32 mouse cellular contexts compared by ENCODE assay signal in the genomic region with DNA sequence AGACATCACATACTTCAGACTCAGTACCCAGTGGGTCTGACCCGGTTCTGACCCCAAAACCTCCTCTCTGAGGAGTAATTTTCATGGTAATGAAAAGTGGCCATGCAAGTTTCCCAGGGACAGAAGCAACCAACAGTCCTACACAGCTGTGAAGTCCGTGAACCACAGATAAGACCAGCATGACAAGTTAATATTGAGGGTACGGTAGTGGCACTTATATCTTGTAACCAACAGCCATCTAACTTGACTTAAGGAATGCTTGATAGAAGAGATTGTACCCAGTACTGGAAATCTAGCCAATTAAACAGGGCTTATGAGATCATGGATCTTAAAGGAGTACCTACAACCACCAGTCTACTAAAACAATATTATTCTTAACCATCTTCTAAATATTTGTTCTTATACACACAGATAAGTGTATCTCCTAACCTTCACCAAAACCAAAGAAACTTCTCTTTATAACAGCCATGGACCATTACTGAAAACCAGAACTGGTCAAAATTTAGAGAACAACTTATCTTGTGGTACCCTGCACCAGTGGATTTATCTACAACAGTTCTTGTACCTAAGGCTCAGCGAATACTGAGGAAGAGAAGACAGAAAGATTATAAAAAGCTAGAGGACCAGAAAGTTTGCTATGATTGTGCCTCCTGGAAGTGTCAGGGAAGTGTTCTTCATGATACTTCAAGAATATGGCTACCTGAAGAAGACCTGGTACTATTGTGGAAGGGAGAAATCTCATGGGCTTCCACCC. TPM values are rescaled to one million over a fixed set of nuclear protein-coding genes. Genes with fewer than 3 reads are reported as not detected.
DNase-seq lines count a peak whose midpoint lies in the region; ATAC-seq lines count a peak whose summit lies in the region.
"Had no signal": no experiment of that assay in that cellular context is flagged by ENCODE, and none has a peak within 500 bp of the region (broad histone marks: within the 10 kb centered on the region; RNA-seq: fewer than 3 reads in every experiment).

No protein-coding gene starts in this region.

- no peak overlapping the region for H3K27ac ChIP-seq in liver, embryonic 11.5 days (ENCODE audit: low read depth, low read length)
- no peak overlapping the region for H3K27ac ChIP-seq in liver, embryonic 15.5 days (replicated peaks)
- H3K27ac ChIP-seq: embryonic facial prominence, embryonic 10.5 days; embryonic facial prominence, embryonic 13.5 days; forebrain, embryonic 12.5 days; forebrain, embryonic 15.5 days; heart, embryonic 15.5 days; hindbrain, embryonic 10.5 days; hindbrain, embryonic 13.5 days had no signal

- WGBS in liver, embryonic 11.5 days, result 54% methylated on average over 4 of the region's 4 CpGs
- WGBS in liver, embryonic 15.5 days (ENCODE audit: insufficient replicate concordance), result 22% methylated on average over 4 of the region's 4 CpGs

- no peaks in the 10 kb centered on the region for H3K4me1 ChIP-seq in liver, embryonic 11.5 days (replicated peaks; ENCODE audit: control insufficient read depth, insufficient read depth, low read length)
- no peaks in the 10 kb centered on the region for H3K4me1 ChIP-seq in liver, embryonic 15.5 days (replicated peaks)
- H3K4me1 ChIP-seq: embryonic facial prominence, embryonic 13.5 days; heart, embryonic 12.5 days; heart, embryonic 15.5 days; hindbrain, embryonic 13.5 days had no signal

- no peaks in the 10 kb centered on the region for H3K9me3 ChIP-seq in liver, embryonic 11.5 days (ENCODE audit: control insufficient read depth, low read length)
- no peaks in the 10 kb centered on the region for H3K9me3 ChIP-seq in liver, embryonic 15.5 days (replicated peaks)
- H3K9me3 ChIP-seq: embryonic facial prominence, embryonic 10.5 days; embryonic facial prominence, embryonic 13.5 days; forebrain, embryonic 12.5 days; forebrain, embryonic 15.5 days; G1E; heart, embryonic 12.5 days; heart, embryonic 15.5 days; hindbrain, embryonic 10.5 days; hindbrain, embryonic 13.5 days had no signal

- no peak overlapping the region for H3K4me3 ChIP-seq in liver, embryonic 11.5 days (ENCODE audit: low read depth, low read length)
- no peak overlapping the region for H3K4me3 ChIP-seq in liver, embryonic 15.5 days (replicated peaks)
- H3K4me3 ChIP-seq: embryonic facial prominence, embryonic 10.5 days; embryonic facial prominence, embryonic 13.5 days; erythroblast, embryonic 14.5 days; forebrain, embryonic 12.5 days; forebrain, embryonic 15.5 days; heart, embryonic 12.5 days; heart, embryonic 15.5 days; hindbrain, embryonic 10.5 days; hindbrain, embryonic 13.5 days had no signal

- no peak for DNase-seq in liver, embryonic 11.5 days (ENCODE audit: low spot score)
- no peak for DNase-seq in liver
- no peak for DNase-seq in urinary bladder, postnatal 25 days (ENCODE audit: low spot score)
- DNase-seq: adrenal gland, postnatal 10 days; adrenal gland, postnatal 36 days; cerebellum, adult 11-12 months; cerebellum, adult 8-10 months; cerebellum, postnatal 10 days; cerebellum, postnatal 36 days; embryo, embryonic 11 days; gastrocnemius, postnatal 25 days; heart, adult 18-20 months; heart, postnatal 10 days; heart, postnatal 36 days had no signal

- no peaks in the 10 kb centered on the region for H3K27me3 ChIP-seq in liver, embryonic 11.5 days (replicated peaks; ENCODE audit: control insufficient read depth, insufficient read depth, low read length)
- no peaks in the 10 kb centered on the region for H3K27me3 ChIP-seq in liver, embryonic 15.5 days
- H3K27me3 ChIP-seq: CH12.LX; embryonic facial prominence, embryonic 13.5 days; forebrain, embryonic 12.5 days; forebrain, embryonic 15.5 days; heart, embryonic 12.5 days; heart, embryonic 15.5 days; hindbrain, embryonic 13.5 days had no signal

- no peak overlapping the region for H3K9ac ChIP-seq in liver, embryonic 11.5 days (ENCODE audit: low read depth, low read length)
- no peak overlapping the region for H3K9ac ChIP-seq in liver, embryonic 15.5 days
- H3K9ac ChIP-seq: embryonic facial prominence, embryonic 13.5 days; forebrain, embryonic 12.5 days; forebrain, embryonic 15.5 days; heart, embryonic 12.5 days; heart, embryonic 15.5 days; hindbrain, embryonic 13.5 days had no signal

- H3K36me3 ChIP-seq in liver, embryonic 11.5 days (ENCODE audit: control insufficient read depth, insufficient read depth, low read length), result no peaks in the 10 kb centered on the region
- H3K36me3 ChIP-seq in liver, embryonic 15.5 days (replicated peaks), result no peaks in the 10 kb centered on the region
- H3K36me3 ChIP-seq: embryonic facial prominence, embryonic 10.5 days; embryonic facial prominence, embryonic 13.5 days; forebrain, embryonic 12.5 days; forebrain, embryonic 15.5 days; G1E; heart, embryonic 12.5 days; heart, embryonic 15.5 days; hindbrain, embryonic 10.5 days; hindbrain, embryonic 13.5 days had no signal

- ATAC-seq in liver, embryonic 11.5 days (replicated peaks; ENCODE audit: low FRiP score), result peak; percentile 89
- ATAC-seq in liver, embryonic 15.5 days (ENCODE audit: insufficient read depth), result peak; percentile 79
- 0 out of 2 replicates have a peak, but pooled peaks have one; percentile 50 for ATAC-seq in megakaryocyte-erythroid progenitor cell, adult 5-6 weeks (replicated peaks; ENCODE audit: low FRiP score, low TSS enrichment, poor library complexity, severe bottlenecking)
- ATAC-seq in CD4-positive, CD25-positive, alpha-beta regulatory T cell, adult 4 months, result no peak
- ATAC-seq: forebrain, embryonic 15.5 days; hindbrain, embryonic 16.5 days; Patski had no signal

- H3K4me2 ChIP-seq in liver, embryonic 11.5 days, result no peak overlapping the region
- H3K4me2 ChIP-seq in liver, embryonic 15.5 days, result no peak overlapping the region
- H3K4me2 ChIP-seq: embryonic facial prominence, embryonic 13.5 days; forebrain, embryonic 12.5 days; forebrain, embryonic 15.5 days; heart, embryonic 12.5 days; heart, embryonic 15.5 days; hindbrain, embryonic 13.5 days had no signal

RNA-seq across cellular contexts. Expression of a gene that starts 52.7 kb away (rescaled TPM):
- 0.08 TPM in 1 of 2 replicates, not detected in the other for polyA plus RNA-seq in liver, embryonic 11.5 days (2014; fragmentation: Nextera tagmentation; extraction: Ambion mirVana)
- polyA plus RNA-seq in liver, embryonic 15.5 days (2015; fragmentation: Nextera tagmentation; extraction: Ambion mirVana), result not detected in 2 replicates
- not detected in 2 replicates for total RNA-seq in megakaryocyte-erythroid progenitor cell, adult 5-6 weeks (2014; fragmentation: Nextera tagmentation)
- total RNA-seq in megakaryocyte-erythroid progenitor cell, adult 5-6 weeks (2017), result not detected in 2 replicates
- polyA plus RNA-seq in CD4-positive, CD25-positive, alpha-beta regulatory T cell, adult 4 months (2017; shearing (Covaris generic)), result under 1 TPM in 1 of 2 experiments, not detected in 1; 0.34 TPM
- total RNA-seq: adrenal gland, adult 18-20 months; adrenal gland, postnatal 10 days; adrenal gland, postnatal 36 days; CH12.LX; gastrocnemius, adult 8-10 months; gastrocnemius, postnatal 25 days; heart, adult 18-20 months; heart, postnatal 10 days; heart, postnatal 36 days had no signal
- polyA plus RNA-seq: erythroblast, embryonic 14.5 days; G1E; Patski had no signal
